Mouse (Mus musculus): ENCODE measurements at regions not wholly inside any gene's neighbourhood (a gene's known extent, or its start where the extent isn't known, plus 50 kb on each side); places are given as distances from the start of the nearest gene placed in this dataset.

- no peak for TF ChIP-seq PAX5 (IDR thresholded peaks at IDR 0.05; ENCODE audit: low read length)
- TF ChIP-seq POLR2A (IDR thresholded peaks at IDR 0.05; ENCODE audit: low read depth, low read length) = no peak
- no peak for TF ChIP-seq CTCF (conservative IDR thresholded peaks at IDR 0.05 in 1 of 2, IDR thresholded peaks at IDR 0.05 in 1 of 2; ENCODE audit: low read depth in 2 of 2, low read length in 2 of 2)
- TF ChIP-seq ZMIZ1 (IDR thresholded peaks at IDR 0.05; ENCODE audit: low read depth, low read length) = no peak
- no peak for TF ChIP-seq NELFE (IDR thresholded peaks at IDR 0.05; ENCODE audit: low read depth, low read length)
- TF ChIP-seq ZNF384 (IDR thresholded peaks at IDR 0.05; ENCODE audit: low read depth, low read length) = no peak
- TF ChIP-seq RAD21 (IDR thresholded peaks at IDR 0.05; ENCODE audit: low read depth, low read length) = no peak
- TF ChIP-seq POLR2AphosphoS2 (IDR thresholded peaks at IDR 0.05; ENCODE audit: low read depth, low read length) = no peak
- no peak for TF ChIP-seq CHD2 (IDR thresholded peaks at IDR 0.05; ENCODE audit: low read length)
- no peak for TF ChIP-seq BHLHE40 (IDR thresholded peaks at IDR 0.05; ENCODE audit: low read depth, low read length)
- no peak for TF ChIP-seq UBTF (IDR thresholded peaks at IDR 0.05; ENCODE audit: low read depth, low read length)
- TF ChIP-seq TCF12 (IDR thresholded peaks at IDR 0.05; ENCODE audit: low read depth, low read length) = no peak
- no peak for TF ChIP-seq MAFK (IDR thresholded peaks at IDR 0.05; ENCODE audit: insufficient replicate concordance, low read length)
These were observed 169.2 kb upstream of the Klf3 start for GRCm38 (mm10) chr5:64634008-64634407.

Measured in CH12.LX (cell line).